In genomic region chr7:48963112-48963511, GRCm38 (mm10) we compare ENCODE assay signal across 13 mouse cellular contexts. TPM values are rescaled to one million over a fixed set of nuclear protein-coding genes. Genes with fewer than 3 reads are reported as not detected.
A peak's percentile ranks its signal among the peaks of the same experiment; 100 is the strongest.
DNase-seq lines count a peak whose midpoint lies in the region; ATAC-seq lines count a peak whose summit lies in the region.
"Had no signal": no experiment of that assay in that cellular context is flagged by ENCODE, and none has a peak within 500 bp of the region (broad histone marks: within the 10 kb centered on the region; RNA-seq: fewer than 3 reads in every experiment).

No protein-coding gene starts in this region.

- peaks cover 68% of the 10 kb centered on the region for H3K4me1 ChIP-seq in midbrain, embryonic 11.5 days (ENCODE audit: control insufficient read depth, insufficient read depth, low read length)

- H3K27ac ChIP-seq in midbrain, embryonic 11.5 days (ENCODE audit: low read depth, low read length): no peak overlapping the region
- H3K27ac ChIP-seq: heart, embryonic 13.5 days; liver, embryonic 14.5 days had no signal

- DNase-seq in cerebellum, postnatal 10 days: peak; percentile 68 to 74
- no peak for DNase-seq in cerebellum, adult 9-10 months
- DNase-seq in left cerebral cortex, postnatal 4 days: peak; percentile 49
- no peak for DNase-seq in left cerebral cortex, adult 8-10 months (ENCODE audit: low spot score in 2 of 2)
- peak; percentile 87 for DNase-seq in midbrain, embryonic 11.5 days (ENCODE audit: low spot score, missing footprints)
- DNase-seq in gastrocnemius, postnatal 10 days: no peak
- no peak for DNase-seq in adrenal gland, postnatal 36 days
- no peak for DNase-seq in kidney, postnatal 14 days
- DNase-seq: kidney, adult 18-20 months; thymus, postnatal 14 days had no signal

- no peaks in the 10 kb centered on the region for H3K9me3 ChIP-seq in midbrain, embryonic 11.5 days (ENCODE audit: control insufficient read depth, low read length)
- H3K9me3 ChIP-seq: heart, embryonic 13.5 days had no signal

- no peak overlapping the region for H3K4me3 ChIP-seq in midbrain, embryonic 11.5 days (ENCODE audit: low read depth, low read length)
- H3K4me3 ChIP-seq: heart, embryonic 13.5 days had no signal

- no peak overlapping the region for H3K9ac ChIP-seq in midbrain, embryonic 11.5 days (ENCODE audit: low read length)
- H3K9ac ChIP-seq: heart, embryonic 13.5 days; liver, embryonic 14.5 days had no signal

- H3K4me2 ChIP-seq in midbrain, embryonic 11.5 days: peak overlapping the region; percentile 81
- H3K4me2 ChIP-seq: heart, embryonic 13.5 days had no signal

- H3K36me3 ChIP-seq in midbrain, embryonic 11.5 days (ENCODE audit: control insufficient read depth, insufficient read depth, low read length): no peaks in the 10 kb centered on the region; the same call in 1 of the 2 replicates
- H3K36me3 ChIP-seq: heart, embryonic 13.5 days had no signal

- no peak for ATAC-seq in midbrain, embryonic 11.5 days (ENCODE audit: low FRiP score)
- ATAC-seq: Patski had no signal

- peaks cover 7% of the 10 kb centered on the region for H3K27me3 ChIP-seq in midbrain, embryonic 11.5 days (ENCODE audit: control insufficient read depth, insufficient read depth, low read length)

- 40% methylated on average over 5 of the region's 5 CpGs for WGBS in midbrain, embryonic 11.5 days

- intact Hi-C loops in left cerebral cortex, postnatal 4 days (cut with DNase I): no loop called here

RNA-seq across cellular contexts. Expression of gene Nav2, which starts 54.6 kb away (rescaled TPM):
- 100 to 1,000 TPM; 200 to 220 TPM for total RNA-seq in left cerebral cortex, postnatal 4 days (2021)
- total RNA-seq in left cerebral cortex, adult 8-10 months (2022): 100 to 1,000 TPM in 1 of 4 experiments, 10 to 100 TPM in 3; 76.7 to 101 (median 89.2) TPM
- polyA plus RNA-seq in midbrain, embryonic 11.5 days (2014; fragmentation: Nextera tagmentation; extraction: Ambion mirVana): 15.9 and 17.4 TPM in 2 replicates
- 10 to 100 TPM; 55.8 to 80.1 TPM for total RNA-seq in gastrocnemius, postnatal 10 days (2021)
- total RNA-seq in adrenal gland, postnatal 36 days (2021): 1 to 10 TPM; 6.4 to 8.7 TPM

Comparison
In these comparisons a context has a peak if more than half of its experiments do, and no peak if none do; other contexts are left out.
1. DNase-seq: peak in cerebellum, postnatal 10 days (2 of 2), left cerebral cortex, postnatal 4 days (single experiment) and midbrain, embryonic 11.5 days (single experiment); none in cerebellum, adult 9-10 months (single experiment), left cerebral cortex, adult 8-10 months (0 of 2), gastrocnemius, postnatal 10 days (single experiment), adrenal gland, postnatal 36 days (0 of 2) and kidney, postnatal 14 days (single experiment).
2. RNA of gene Nav2, which starts 54.6 kb away (total RNA-seq): 200 to 220 TPM in left cerebral cortex, postnatal 4 days, 76.7 to 101 TPM in left cerebral cortex, adult 8-10 months and 55.8 to 80.1 TPM in gastrocnemius, postnatal 10 days; 6.4 to 8.7 TPM in adrenal gland, postnatal 36 days; every median in the first group is over 4 times any median in the second.